Mouse (Mus musculus) erythroblast, embryonic 14.5 days (primary cell): ENCODE data around the gene Ric8b. TPM values are rescaled to one million over a fixed set of nuclear protein-coding genes. Genes with fewer than 3 reads are reported as not detected.

ENCODE experiments used
- H3K27me3 ChIP-seq: 2 replicates; pipeline ENCODE4 v1.6.1; 2012; ENCODE audit warnings: inconsistent platforms; ENCODE audit not compliant: control insufficient read depth
- H3K36me3 ChIP-seq: 2 replicates; pipeline ENCODE4 v1.6.1; 2012; ENCODE audit warnings: mild to moderate bottlenecking, inconsistent platforms; ENCODE audit not compliant: control insufficient read depth
- H3K4me1 ChIP-seq: 2 replicates; pipeline ENCODE4 v1.6.1; 2012; ENCODE audit warnings: inconsistent platforms; ENCODE audit not compliant: control insufficient read depth
- H3K4me3 ChIP-seq: replicated peaks from 2 replicates; pipeline ENCODE3; 2012; ENCODE audit warnings: moderate library complexity, mild to moderate bottlenecking, inconsistent platforms
- H3K9me3 ChIP-seq: 2 replicates; pipeline ENCODE4 v1.6.1; 2012; ENCODE audit warnings: low read length, inconsistent platforms, mixed read lengths; ENCODE audit not compliant: control insufficient read depth
- GATA1 ChIP-seq: IDR thresholded peaks from 2 replicates; pipeline ENCODE4 v1.6.1; 2012; ENCODE audit warnings: low read length, inconsistent platforms, mixed read lengths
- TAL1 ChIP-seq: IDR thresholded peaks from 3 replicates; pipeline ENCODE4 v1.6.1; 2012; ENCODE audit warnings: low read length, inconsistent platforms, mixed read lengths
- polyA plus RNA-seq: library from polyadenylated mRNA; stranded (reverse); fragments of >175 nt; gene quantifications from 2 replicates; pipeline ENCODE4 v1.2.3, GENCODE M21; 2012

Ric8b gene
- polyA plus RNA-seq, 1 experiment, result 0.09 TPM

DNA sequence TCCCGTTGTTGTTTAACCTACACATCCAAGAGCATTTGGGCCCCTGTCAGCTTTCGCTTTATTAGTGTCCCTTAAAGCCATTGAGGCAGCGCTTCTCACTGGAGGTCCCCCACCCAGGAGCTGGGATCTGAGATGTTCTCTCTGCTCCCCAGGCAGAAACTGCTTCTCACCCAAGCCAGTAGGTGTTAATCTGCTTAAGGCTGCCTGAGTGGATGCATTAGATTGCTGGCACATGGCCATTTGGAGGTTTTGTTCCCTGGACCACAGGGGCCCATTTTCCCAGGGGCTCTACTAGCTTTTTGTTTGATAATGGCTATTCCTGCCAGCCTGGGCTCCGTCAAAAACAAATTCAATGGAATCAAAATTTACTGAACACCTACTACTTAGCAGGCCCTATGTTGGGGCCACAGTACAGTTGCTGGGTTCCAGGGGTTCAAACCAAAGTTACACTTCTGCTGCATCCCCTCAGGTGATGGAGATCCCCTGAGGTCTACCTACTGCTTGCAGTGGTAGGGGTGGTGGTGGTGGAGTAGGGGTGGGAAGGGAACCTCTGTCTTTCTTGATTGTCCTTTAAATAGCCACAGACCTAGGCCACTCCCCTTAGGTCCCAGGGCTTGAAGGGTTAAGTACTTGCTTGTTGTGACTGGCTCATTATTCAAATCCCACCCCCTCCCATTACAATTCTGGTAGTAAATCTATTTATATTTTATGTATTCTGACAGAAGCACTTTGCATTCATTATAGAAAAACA is 28.1 kb upstream of the Ric8b start:
- Histone ChIP-seq H3K36me3 (no peaks in the 10 kb centered on the region), H3K9me3 (no peaks in the 10 kb centered on the region), H3K4me3 (no peak overlapping the region), H3K4me1 (no peaks in the 10 kb centered on the region), H3K27me3 (no peaks in the 10 kb centered on the region)
- TF ChIP-seq TAL1 (no peak), GATA1 (no peak)

DNA sequence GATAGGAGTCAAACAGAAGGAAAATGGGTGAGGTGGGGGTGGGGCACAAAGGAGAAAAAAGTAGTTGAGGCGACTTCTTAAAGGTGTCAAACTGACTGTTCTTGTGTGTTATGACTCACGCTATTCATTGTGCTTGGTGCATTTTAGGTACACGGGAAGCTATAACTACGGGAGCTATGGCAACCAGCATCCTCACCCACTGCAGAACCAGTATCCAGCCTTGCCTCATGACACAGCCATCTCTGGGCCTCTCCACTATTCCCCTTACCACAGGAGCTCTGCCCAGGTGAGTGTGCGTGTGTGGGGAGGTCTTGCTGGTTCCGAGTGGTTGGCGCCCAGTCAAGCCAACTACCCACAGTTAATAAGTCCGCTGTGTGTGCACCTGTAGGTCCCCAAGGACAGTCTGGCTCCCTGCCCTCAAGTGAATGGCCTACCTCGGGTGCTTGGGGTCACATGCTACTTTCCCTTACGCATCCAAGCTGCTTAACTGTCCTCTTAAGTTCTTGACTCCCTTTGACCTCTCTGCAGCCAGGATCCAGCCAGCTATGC is 21.5 kb upstream of the Ric8b start:
- Histone ChIP-seq H3K4me1 (no peaks in the 10 kb centered on the region; the same call in 1 of the 2 replicates), H3K4me3 (no peak overlapping the region), H3K9me3 (no peaks in the 10 kb centered on the region), H3K27me3 (no peaks in the 10 kb centered on the region), H3K36me3 (no peaks in the 10 kb centered on the region)
- TF ChIP-seq GATA1 (no peak), TAL1 (no peak)

DNA sequence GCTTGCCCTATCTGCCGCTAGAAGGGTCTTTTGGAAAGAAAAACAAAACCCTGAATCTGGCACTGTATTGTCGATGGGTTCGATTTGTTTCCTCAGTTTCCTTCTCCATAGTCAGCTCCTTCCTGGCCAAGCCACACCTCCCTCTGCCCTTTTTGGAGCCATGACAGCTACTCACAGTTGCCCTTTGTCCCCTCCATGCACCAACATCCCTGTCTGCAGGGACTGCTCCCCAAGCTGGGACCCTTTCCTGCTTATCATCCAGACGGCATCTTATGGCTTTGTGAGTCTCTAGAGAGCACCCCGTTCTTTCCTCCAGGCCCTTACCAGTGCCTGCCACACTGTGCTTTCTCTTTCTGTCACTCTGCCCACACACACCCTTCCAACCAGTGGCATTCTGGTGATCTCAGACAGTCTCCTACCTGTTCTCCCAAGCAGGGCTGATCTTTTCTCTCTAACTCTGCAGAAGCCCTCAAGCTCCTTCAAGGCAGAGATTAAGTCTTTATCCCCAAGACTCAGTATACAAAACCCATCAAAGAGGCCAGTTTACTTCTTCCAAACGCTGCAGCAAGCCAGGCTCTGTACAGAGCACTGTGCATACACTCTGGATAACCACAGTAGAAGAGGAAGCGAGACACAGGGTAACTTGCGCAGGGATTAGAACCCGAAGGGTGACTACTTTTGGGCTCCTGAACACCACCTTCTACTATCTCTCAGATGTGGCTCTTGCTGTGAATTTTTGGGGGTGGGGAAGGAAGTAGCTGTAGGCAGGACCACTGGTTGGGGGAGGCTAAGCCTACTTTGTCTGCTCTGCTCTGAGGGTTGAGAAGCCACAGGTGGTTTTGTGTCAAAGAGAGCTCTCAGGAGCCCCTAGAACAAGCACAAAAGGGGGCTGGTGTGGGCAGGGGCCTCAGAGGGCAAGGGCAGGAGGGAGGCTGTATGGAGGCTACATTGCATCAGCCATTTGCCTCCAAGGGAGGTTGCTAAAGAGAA is 20.2 kb upstream of the Ric8b start:
- Histone ChIP-seq H3K27me3 (no peaks in the 10 kb centered on the region), H3K4me3 (no peak overlapping the region), H3K9me3 (no peaks in the 10 kb centered on the region), H3K4me1 (no peaks in the 10 kb centered on the region; the same call in 1 of the 2 replicates), H3K36me3 (no peaks in the 10 kb centered on the region)
- TF ChIP-seq TAL1, result no peak
- no peak for TF ChIP-seq GATA1

DNA sequence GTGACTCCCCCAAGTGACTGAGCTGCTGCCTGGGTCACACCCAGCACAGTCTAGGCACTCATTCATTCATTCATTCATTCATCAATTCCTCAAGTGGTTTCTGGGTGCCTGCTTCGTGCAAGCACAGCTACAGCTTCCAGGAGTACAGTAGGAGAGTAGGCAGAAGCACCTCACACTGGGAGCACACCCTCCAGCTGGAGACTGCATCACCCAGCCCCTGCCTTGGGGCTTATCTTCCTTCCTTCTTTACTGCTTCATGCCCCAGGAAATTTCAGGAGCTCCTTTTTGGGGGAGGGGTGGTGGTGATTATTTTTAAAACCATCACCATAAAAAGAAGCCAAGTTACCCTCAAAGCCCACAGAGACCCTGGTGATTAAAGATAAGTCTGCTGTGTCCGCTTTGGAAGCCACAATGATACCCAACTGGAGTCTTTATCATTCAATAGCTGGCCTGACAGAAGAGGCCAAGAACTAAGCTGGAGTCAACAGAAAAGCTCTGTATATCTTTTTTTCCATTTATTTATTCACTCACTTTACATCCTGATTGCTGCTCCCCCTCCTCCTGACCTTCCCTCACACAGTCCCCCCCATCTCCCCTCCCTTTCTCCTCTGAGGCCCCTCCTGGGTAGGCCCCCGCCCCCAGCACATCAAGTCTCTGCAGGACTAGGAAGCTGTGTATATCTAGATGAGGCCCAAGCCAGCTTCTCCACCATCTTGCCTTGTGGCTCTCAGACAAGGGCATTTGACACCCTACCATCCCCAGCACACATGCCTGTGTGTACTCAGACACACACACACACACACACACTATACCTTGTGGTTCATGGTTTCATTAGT is 19.1 kb upstream of the Ric8b start:
- H3K9me3 ChIP-seq, result no peaks in the 10 kb centered on the region
- no peaks in the 10 kb centered on the region for H3K27me3 ChIP-seq
- TF ChIP-seq TAL1, result no peak
- H3K4me3 ChIP-seq, result no peak overlapping the region
- H3K4me1 ChIP-seq, result no peaks in the 10 kb centered on the region; the same call in 1 of the 2 replicates
- H3K36me3 ChIP-seq, result no peaks in the 10 kb centered on the region

DNA sequence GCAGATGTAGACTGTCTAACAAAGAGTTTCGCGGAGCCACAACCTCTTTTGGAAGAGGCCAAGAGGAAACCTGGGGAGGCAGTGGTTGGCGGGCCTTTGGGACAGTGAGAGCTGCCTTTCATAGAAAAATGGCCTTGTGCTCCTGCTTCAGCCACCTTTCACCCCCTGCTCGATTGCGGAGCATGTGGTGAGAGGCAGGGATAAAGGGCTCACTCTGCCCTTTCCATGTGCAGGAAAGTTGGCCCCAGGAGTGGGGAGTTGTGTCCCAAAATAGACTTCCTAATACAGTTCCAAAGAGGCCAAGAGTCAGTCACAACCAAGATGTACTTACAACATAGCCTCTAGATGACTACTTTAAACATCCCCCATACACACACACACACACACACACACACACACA is 15.7 kb upstream of the Ric8b start:
- Histone ChIP-seq H3K27me3 (no peaks in the 10 kb centered on the region), H3K4me3 (no peak overlapping the region), H3K4me1 (no peaks in the 10 kb centered on the region; the same call in 1 of the 2 replicates), H3K9me3 (no peaks in the 10 kb centered on the region), H3K36me3 (no peaks in the 10 kb centered on the region)
- TF ChIP-seq TAL1, result no peak
- no peak for TF ChIP-seq GATA1

DNA sequence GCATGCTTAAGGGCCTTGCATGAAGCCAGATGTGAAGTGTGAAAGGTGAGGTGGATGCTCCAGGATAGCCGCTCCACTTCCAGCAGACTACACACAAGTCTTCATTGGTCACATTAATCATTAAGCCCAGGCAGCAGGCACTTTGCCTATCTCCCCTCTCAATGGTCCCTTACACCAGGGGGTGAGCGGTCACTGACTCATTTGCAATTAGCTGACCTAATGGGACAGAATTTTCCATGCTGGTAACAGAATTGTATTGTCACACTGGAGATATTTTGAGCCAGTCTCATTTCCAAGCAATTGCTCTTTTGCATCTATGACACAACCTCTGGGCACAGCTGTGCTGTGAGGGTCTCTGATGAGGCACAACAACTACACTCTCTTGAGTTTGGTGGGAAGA is 15.2 kb upstream of the Ric8b start:
- Histone ChIP-seq H3K27me3 (no peaks in the 10 kb centered on the region), H3K4me3 (no peak overlapping the region), H3K9me3 (no peaks in the 10 kb centered on the region), H3K4me1 (no peaks in the 10 kb centered on the region; the same call in 1 of the 2 replicates), H3K36me3 (no peaks in the 10 kb centered on the region)
- no peak for TF ChIP-seq TAL1
- no peak for TF ChIP-seq GATA1

DNA sequence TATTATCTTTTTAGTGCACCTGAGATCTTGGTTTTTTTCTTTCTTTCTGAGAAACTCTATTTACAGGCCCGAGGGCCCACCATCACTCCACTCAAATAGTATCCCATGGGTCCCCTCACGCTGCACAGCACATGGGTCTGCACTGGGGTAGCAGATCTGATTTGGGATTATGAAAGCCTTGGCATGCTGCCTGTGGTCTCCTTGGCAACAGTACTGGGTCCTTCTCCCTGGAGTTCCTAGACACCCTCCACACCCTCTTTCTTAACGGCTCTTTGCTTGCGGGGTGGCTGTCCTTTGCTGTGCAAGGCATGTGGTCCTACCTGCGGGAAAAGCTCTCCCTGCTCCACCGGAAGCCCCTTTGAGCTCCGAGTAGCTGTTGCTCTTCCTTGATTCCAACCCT is 14.1 kb upstream of the Ric8b start:
- Histone ChIP-seq H3K9me3 (no peaks in the 10 kb centered on the region), H3K36me3 (no peaks in the 10 kb centered on the region), H3K4me1 (no peaks in the 10 kb centered on the region), H3K4me3 (no peak overlapping the region), H3K27me3 (no peaks in the 10 kb centered on the region)
- TF ChIP-seq GATA1 (no peak), TAL1 (no peak)

DNA sequence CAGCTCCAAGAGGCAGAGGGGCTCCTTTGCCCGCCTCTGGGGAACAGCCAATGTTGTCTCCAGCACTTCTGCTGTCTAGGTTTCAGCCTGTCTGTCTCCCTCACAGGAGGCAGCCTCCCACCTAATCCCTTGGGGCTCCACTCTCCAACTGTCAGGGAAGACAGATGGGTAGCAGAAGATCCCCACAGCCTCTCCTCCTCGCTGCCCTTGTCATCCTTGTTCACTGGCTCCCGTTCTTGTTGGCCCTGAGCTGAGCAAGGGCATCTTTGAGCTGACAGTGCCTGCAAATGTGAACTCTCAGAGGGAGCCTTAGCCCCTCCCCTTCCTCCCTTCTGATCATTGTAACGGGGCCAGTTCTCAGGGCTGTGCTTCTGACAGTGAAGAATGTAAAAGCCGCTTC is 13.7 kb upstream of the Ric8b start:
- Histone ChIP-seq H3K27me3 (no peaks in the 10 kb centered on the region), H3K36me3 (no peaks in the 10 kb centered on the region), H3K4me1 (no peaks in the 10 kb centered on the region), H3K4me3 (no peak overlapping the region), H3K9me3 (no peaks in the 10 kb centered on the region)
- no peak for TF ChIP-seq GATA1
- no peak for TF ChIP-seq TAL1
